Mouse (Mus musculus) granulocyte monocyte progenitor cell, adult 5-6 weeks (primary cell): ENCODE results near the gene Dlk2. TPM values are rescaled to one million over a fixed set of nuclear protein-coding genes. Genes with fewer than 3 reads are reported as not detected.
A peak's percentile ranks its signal among the peaks of the same experiment; 100 is the strongest.

Experiments used
- ATAC-seq: replicated peaks from 2 replicates; pipeline ENCODE4 v1.8.0; 2016; ENCODE audit warnings: mild to moderate bottlenecking, moderate TSS enrichment, inconsistent platforms; ENCODE audit not compliant: poor library complexity, severe bottlenecking
- total RNA-seq, 2 experiments: library from RNA; stranded (forward) in 1 of 2; stranded (reverse) in 1 of 2; fragments of 200-712, 200-1000 nt in 1 of 2; fragments of >200 nt in 1 of 2; fragmentation: Nextera tagmentation in 1 of 2; gene quantifications; 2 replicates each; pipeline ENCODE4 v1.2.3; 2014 to 2017

The Dlk2 gene
- total RNA-seq, 2 experiments from 2014 or later = 1.3 TPM; not detected in 1

GRCm38 (mm10) chr17:46310515-46310914 lies 13.3 kb downstream of the Dlk2 start:
- no peak for ATAC-seq

DNA sequence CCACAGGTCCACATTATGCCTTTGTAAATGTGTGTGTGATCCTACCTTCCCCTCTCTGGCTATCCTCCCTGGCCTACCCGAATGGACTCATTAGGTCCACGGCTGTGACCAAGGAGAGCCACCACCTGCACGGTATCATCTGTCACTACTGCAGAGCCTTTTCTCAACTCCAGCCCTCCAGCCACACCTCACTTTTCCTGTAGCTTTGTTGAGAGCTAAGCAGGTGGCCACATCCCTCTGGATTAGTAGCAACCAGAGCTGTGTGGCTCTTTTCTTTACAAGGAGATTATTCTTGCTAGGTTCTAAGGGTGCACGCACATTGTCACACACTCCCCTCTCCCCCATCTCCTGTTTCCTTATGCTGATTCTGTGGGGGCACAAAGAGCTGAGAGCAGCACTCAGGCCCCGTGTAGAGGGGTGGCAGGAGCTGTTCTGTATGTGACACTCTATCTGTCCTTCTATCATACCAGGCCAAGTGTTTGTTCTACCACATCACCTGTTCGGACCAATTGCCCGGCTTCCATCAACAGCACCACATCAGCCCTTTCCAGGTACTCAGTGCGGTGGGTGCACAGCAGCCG lies 16.0 kb downstream of the Dlk2 start:
- ATAC-seq = no peak

GRCm38 (mm10) chr17:46315813-46316212 lies 18.6 kb downstream of the Dlk2 start:
- no peak for ATAC-seq

GRCm38 (mm10) chr17:46320492-46320891 lies 23.3 kb downstream of the Dlk2 start:
- no peak for ATAC-seq

GRCm38 (mm10) chr17:46322046-46322823 lies 25.0 kb downstream of the Dlk2 start:
- no peak for ATAC-seq

DNA sequence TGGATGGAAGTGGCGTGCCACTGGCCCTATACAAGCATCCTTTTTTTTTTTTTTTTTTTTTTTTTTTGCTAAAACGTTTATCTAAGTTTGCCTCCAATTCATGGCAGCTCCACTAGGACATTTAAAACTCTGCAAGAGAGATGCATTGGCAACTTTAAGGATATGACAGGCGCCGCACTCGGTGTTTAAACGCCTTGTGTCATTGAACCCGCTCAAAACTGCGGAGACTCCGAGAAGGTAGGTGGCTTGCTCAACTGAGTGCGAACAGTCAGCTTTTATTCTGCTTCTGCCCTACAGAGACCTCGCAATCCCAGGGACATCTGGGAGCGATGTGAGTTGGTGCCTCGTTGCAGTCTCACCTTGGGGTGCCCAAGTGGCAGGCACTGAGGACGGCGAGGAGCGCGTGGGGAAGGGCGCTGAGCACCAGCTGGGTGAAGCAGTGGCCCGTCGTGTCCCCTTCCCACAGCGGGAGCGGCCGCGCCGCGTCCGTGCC lies 30.2 kb downstream of the Dlk2 start:
- no peak for ATAC-seq

DNA sequence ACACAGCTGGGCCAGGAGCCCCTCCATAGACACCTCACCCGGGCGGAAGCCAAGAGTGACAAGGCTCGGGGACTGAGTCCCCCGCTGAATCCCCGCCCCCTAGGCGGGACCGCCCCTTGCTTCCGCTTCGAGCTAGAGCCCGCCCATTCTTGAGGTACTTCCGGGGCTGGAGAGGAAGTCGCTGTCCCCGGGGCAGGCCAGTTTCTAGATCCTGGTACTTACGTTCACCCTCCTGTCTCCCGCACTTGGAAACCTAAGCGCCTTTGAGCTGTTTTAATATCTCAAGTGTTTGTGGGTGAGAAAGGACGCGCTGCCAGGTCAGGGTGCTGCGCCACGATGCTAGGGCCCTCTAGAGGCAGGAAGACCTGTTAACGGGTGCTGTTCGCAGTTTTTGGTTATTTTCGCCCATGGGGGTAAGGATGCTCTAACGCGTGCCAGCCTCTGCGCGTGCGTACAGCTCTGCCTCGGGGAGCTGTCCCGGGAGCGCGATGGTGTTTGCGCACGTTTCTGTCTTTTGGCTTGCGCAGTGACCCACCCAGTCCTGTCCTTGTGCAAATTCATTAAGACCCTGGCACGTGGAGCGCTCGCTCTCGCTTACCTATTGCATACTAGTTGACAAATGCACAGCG lies 30.8 kb downstream of the Dlk2 start, which contains the start of gene Abcc10:
Gene Abcc10, minus strand, starts transcription at position 447 of the 629 bp plus-strand sequence.
- peak; percentile 97 for ATAC-seq

- ATAC-seq = no peak
Observed at GRCm38 (mm10) chr17:46328723-46329122, 31.5 kb downstream of the Dlk2 start.

DNA sequence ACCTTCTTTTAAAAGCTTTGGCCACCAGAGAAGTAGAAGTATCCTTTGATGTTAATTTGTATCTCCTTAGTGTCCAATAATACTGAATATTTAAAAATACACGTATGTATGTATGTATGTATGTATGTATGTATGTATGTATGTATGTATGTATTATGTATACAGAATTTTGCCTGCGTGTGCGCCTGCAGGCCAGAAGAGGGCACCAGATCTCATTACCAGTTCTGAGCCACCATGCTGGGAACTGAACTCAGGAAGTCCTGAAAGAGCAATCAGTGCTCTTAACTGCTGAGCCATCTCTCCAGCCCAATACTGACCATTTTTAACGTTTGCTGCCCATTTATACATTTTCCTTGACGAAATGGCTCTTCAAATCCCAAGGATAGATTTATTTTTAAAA lies 39.3 kb downstream of the Dlk2 start:
- peak; percentile 50; the same call in 1 of the 2 replicates for ATAC-seq

- peak; percentile 77 for ATAC-seq
Observed at GRCm38 (mm10) chr17:46341208-46341607, 44.0 kb downstream of the Dlk2 start.

GRCm38 (mm10) chr17:46351026-46351700 lies 53.9 kb downstream of the Dlk2 start:
- ATAC-seq = no peak

Other genes starting within 250 kb of the Dlk2 start
- gene Mrps18a, start 186.4 kb upstream of the Dlk2 start, total RNA-seq (2014; fragmentation: Nextera tagmentation) = 70.4 and 96.2 TPM in 2 replicates
- 47.9 and 53.2 TPM in 2 replicates for gene Mrps18a, start 186.4 kb upstream of the Dlk2 start, total RNA-seq (2017)
- not detected in 2 replicates for gene Rsph9, start 153.2 kb upstream of the Dlk2 start, total RNA-seq (2014; fragmentation: Nextera tagmentation)
- not detected in 2 replicates for gene Rsph9, start 153.2 kb upstream of the Dlk2 start, total RNA-seq (2017)
- gene Mad2l1bp, start 143.9 kb upstream of the Dlk2 start, total RNA-seq (2014; fragmentation: Nextera tagmentation) = 14.8 and 18.6 TPM in 2 replicates
- gene Mad2l1bp, start 143.9 kb upstream of the Dlk2 start, total RNA-seq (2017) = 2.9 and 8.1 TPM in 2 replicates
- 46.6 and 49.2 TPM in 2 replicates for gene Gtpbp2, start 136.4 kb upstream of the Dlk2 start, total RNA-seq (2014; fragmentation: Nextera tagmentation)
- 28.7 and 58.6 TPM in 2 replicates for gene Gtpbp2, start 136.4 kb upstream of the Dlk2 start, total RNA-seq (2017)
- gene Polh, start 94.8 kb upstream of the Dlk2 start, total RNA-seq (2014; fragmentation: Nextera tagmentation) = 15.3 and 18.2 TPM in 2 replicates
- 26.0 and 26.7 TPM in 2 replicates for gene Polh, start 94.8 kb upstream of the Dlk2 start, total RNA-seq (2017)
- gene Xpo5, start 94.6 kb upstream of the Dlk2 start, total RNA-seq (2014; fragmentation: Nextera tagmentation) = 64.5 and 70.0 TPM in 2 replicates
- gene Xpo5, start 94.6 kb upstream of the Dlk2 start, total RNA-seq (2017) = 58.1 and 67.1 TPM in 2 replicates
- gene Polr1c, start 49.4 kb upstream of the Dlk2 start, total RNA-seq (2014; fragmentation: Nextera tagmentation) = 86.8 and 97.0 TPM in 2 replicates
- 40.4 and 65.2 TPM in 2 replicates for gene Polr1c, start 49.4 kb upstream of the Dlk2 start, total RNA-seq (2017)
- 62.8 and 72.2 TPM in 2 replicates for gene Yipf3, start 49.3 kb upstream of the Dlk2 start, total RNA-seq (2014; fragmentation: Nextera tagmentation)
- gene Yipf3, start 49.3 kb upstream of the Dlk2 start, total RNA-seq (2017) = 40.9 and 60.4 TPM in 2 replicates
- gene Lrrc73, start 43.9 kb upstream of the Dlk2 start, total RNA-seq (2014; fragmentation: Nextera tagmentation) = 1.8 and 3.5 TPM in 2 replicates
- gene Lrrc73, start 43.9 kb upstream of the Dlk2 start, total RNA-seq (2017) = not detected in 2 replicates
- gene Tjap1, start 14.4 kb upstream of the Dlk2 start, total RNA-seq (2014; fragmentation: Nextera tagmentation) = 19.4 and 37.8 TPM in 2 replicates
- gene Tjap1, start 14.4 kb upstream of the Dlk2 start, total RNA-seq (2017) = 3.5 and 15.6 TPM in 2 replicates
- gene Abcc10, start 30.9 kb downstream of the Dlk2 start, total RNA-seq (2014; fragmentation: Nextera tagmentation) = 2.1 and 4.1 TPM in 2 replicates
- 0.95 and 1.0 TPM in 2 replicates for gene Abcc10, start 30.9 kb downstream of the Dlk2 start, total RNA-seq (2017)
- 8.0 and 9.8 TPM in 2 replicates for gene Zfp318, start 86.3 kb downstream of the Dlk2 start, total RNA-seq (2014; fragmentation: Nextera tagmentation)
- gene Zfp318, start 86.3 kb downstream of the Dlk2 start, total RNA-seq (2017) = 5.6 and 13.8 TPM in 2 replicates
- gene Crip3, start 131.5 kb downstream of the Dlk2 start, total RNA-seq (2014; fragmentation: Nextera tagmentation) = not detected in 2 replicates
- not detected in 2 replicates for gene Crip3, start 131.5 kb downstream of the Dlk2 start, total RNA-seq (2017)
- gene Slc22a7, start 141.0 kb downstream of the Dlk2 start, total RNA-seq (2014; fragmentation: Nextera tagmentation) = not detected in 2 replicates
- not detected in 2 replicates for gene Slc22a7, start 141.0 kb downstream of the Dlk2 start, total RNA-seq (2017)
- 0.09 TPM in 1 of 2 replicates, not detected in the other for gene Ttbk1, start 190.3 kb downstream of the Dlk2 start, total RNA-seq (2014; fragmentation: Nextera tagmentation)
- gene Ttbk1, start 190.3 kb downstream of the Dlk2 start, total RNA-seq (2017) = not detected in 2 replicates
- gene Dnph1, start 199.3 kb downstream of the Dlk2 start, total RNA-seq (2014; fragmentation: Nextera tagmentation) = 33.1 and 50.1 TPM in 2 replicates
- gene Dnph1, start 199.3 kb downstream of the Dlk2 start, total RNA-seq (2017) = 18.8 and 25.8 TPM in 2 replicates
- gene Cul9, start 249.0 kb downstream of the Dlk2 start, total RNA-seq (2014; fragmentation: Nextera tagmentation) = 14.2 and 34.8 TPM in 2 replicates
- 7.5 and 8.9 TPM in 2 replicates for gene Cul9, start 249.0 kb downstream of the Dlk2 start, total RNA-seq (2017)